Mouse (Mus musculus): ENCODE measurements around the gene D11Wsu47e.
"Not testable (repeated sequence)": the region's sequence is repeated elsewhere in the genome, so short reads cannot be mapped to it uniquely, and the experiment has no call there.

D11Wsu47e gene

GRCm38 (mm10) chr11:113683957-113684706 lies at the start of gene D11Wsu47e, which contains the start of gene Fam104a:
TSS of gene D11Wsu47e (plus strand) at chr11:113684412.
TSS of gene Fam104a (minus strand) at chr11:113684155.
- peak; percentile 95 to 96 for DNase-seq

- DNase-seq: no peak
Observed at GRCm38 (mm10) chr11:113634699-113635121, 49.5 kb upstream of the D11Wsu47e start.

GRCm38 (mm10) chr11:113638680-113639079 lies 45.5 kb upstream of the D11Wsu47e start:
- no peak for DNase-seq

DNA sequence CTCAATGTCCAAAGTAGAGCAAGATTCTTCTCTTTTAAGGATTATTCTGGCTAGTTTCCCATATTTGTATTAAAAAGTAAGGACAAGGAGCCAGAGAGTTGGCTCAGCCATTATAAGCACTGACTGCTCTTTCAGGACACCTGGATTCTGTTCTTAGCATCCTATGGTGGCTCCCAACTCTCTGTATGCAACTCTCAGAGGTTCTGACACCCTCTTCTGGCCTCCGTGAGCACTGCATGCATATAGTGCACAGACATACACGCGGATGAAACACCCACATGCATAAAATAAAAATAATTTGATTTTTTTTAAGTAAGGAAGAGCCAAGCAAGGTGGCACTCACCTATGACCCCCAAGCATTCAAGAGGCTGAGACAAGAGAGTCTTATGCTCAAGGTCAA lies 39.0 kb upstream of the D11Wsu47e start:
- DNase-seq: no peak

DNA sequence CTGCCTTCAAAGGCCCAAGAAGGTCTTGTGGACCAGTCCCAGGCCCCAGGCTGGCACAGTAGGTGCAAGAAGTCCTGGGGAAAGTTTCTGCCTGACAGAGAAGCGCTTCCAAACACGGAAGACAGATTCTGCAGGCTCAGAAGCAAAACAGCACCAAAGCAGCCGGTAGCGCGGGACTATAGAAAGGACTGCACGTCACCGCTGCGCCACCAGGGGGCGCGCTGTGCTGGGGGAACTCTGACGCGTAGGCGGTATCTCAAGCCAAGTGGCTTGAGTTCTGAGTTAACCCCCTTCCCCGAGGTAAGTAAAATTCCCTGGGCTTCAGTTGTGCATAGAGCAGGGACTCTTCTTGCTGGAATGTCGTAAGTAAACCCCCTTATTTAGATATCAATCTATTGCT lies 36.1 kb upstream of the D11Wsu47e start:
- peak; percentile 91 to 96 for DNase-seq

- no peak for DNase-seq
Observed at GRCm38 (mm10) chr11:113648690-113649352, 35.4 kb upstream of the D11Wsu47e start, which contains the start of gene Cog1. TSS of gene Cog1 (plus strand) at chr11:113649169.

- peak; percentile 81 to 87 for DNase-seq
Observed at GRCm38 (mm10) chr11:113649353-113650210, 34.6 kb upstream of the D11Wsu47e start, which contains the start of gene Slc39a11. TSS of gene Slc39a11 (minus strand) at chr11:113650079.

DNA sequence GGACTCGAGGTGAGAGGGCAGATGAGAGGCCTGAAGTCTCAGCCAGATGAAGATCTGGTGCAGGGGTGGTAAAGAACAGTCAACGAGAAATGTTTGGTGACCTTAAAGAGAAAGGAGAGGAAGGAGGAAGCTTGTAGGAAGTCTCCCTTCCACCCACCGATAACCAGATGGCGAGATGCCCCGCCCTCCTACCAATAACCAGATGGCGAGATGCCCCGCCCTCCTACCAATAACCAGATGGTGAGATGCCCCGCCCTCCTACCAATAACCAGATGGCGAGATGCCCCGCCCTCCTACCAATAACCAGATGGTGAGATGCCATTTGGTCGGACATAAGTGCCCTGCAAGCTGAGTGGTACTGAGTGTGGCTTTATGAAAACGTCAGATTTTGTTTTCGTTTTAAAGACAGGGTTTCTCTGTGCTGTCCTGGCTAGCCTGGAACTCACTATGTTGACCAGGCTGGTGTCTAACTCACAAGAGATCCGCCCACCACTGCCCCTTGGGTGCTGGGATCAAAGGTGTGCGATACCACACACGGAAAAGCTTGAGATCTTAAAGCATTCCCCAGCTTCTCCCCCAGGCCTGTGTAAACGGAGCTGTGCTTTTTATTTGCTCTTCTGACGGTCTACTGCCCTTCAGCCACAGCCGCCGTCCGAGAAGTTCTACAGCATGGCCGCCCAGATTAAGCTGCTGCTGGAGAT lies 32.9 kb upstream of the D11Wsu47e start:
- peak; percentile 69 to 77 for DNase-seq

GRCm38 (mm10) chr11:113651907-113652273 lies 32.3 kb upstream of the D11Wsu47e start:
- DNase-seq: peak; percentile 63 to 75

DNA sequence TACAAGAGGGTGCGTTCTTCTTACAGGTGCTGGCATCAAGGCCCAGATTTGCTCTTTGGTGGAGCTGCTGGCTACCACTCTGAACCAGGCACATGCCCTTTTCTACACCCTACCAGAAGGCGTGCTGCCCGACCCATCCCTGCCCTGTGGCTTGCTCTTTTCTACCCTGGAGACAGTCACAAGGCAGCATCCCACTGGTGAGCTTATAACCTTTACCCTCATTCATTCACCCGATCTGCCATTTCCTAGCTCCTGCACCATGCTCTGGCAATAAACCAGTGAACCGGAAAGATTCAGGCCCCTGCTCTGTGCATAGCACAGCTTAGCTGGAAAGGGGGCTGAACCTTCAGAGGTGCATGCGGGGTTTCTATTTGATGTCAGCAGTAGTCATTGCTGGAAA lies 31.7 kb upstream of the D11Wsu47e start:
- peak in 1 of 2 experiments; percentile 22 for DNase-seq

DNA sequence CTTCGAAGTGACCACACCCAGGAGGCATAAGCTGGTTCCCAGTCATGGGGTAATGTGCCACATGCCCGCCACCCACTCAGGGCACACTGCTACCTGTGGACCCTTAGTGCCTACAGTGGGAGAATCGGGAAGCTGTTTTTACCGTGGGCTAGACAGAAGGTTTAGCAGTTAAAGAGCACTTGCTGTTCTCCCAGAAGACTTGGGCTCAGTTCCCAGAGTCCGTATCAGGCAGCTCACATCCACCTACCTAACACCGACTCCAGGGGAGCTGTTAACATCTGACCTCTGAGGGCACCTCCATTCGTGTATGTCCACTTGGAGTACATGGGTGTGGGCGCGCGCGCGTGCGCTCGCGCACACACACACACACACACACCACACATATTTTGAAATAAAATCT lies 30.1 kb upstream of the D11Wsu47e start:
- DNase-seq: peak in 1 of 2 experiments; percentile 28

GRCm38 (mm10) chr11:113654561-113655270 lies 29.5 kb upstream of the D11Wsu47e start:
- DNase-seq: peak in 1 of 2 experiments; percentile 42

GRCm38 (mm10) chr11:113656511-113656932 lies 27.7 kb upstream of the D11Wsu47e start:
- peak; percentile 93 to 95 for DNase-seq

- peak in 1 of 2 experiments; percentile 41 for DNase-seq
Observed at GRCm38 (mm10) chr11:113657221-113657620, 27.0 kb upstream of the D11Wsu47e start.

DNA sequence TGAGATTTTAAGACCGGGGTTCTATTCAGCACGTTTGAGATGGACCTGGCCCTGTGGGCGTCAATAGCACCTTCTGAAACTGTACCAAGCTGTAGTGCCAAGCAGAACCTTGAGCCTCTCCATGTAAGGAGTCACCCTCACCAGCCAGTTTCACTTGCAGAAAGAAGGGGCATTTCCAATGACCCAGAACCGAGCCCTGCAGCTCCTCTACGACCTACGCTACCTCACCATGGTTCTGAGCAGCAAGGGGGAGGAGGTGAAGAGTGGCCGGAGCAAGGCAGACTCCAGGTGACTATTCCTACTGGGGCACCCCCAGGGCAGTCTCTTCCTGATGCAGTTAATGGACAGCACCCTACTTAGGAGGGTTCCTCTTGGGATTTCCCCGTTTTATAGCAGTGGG lies 25.9 kb upstream of the D11Wsu47e start:
- no peak for DNase-seq

DNA sequence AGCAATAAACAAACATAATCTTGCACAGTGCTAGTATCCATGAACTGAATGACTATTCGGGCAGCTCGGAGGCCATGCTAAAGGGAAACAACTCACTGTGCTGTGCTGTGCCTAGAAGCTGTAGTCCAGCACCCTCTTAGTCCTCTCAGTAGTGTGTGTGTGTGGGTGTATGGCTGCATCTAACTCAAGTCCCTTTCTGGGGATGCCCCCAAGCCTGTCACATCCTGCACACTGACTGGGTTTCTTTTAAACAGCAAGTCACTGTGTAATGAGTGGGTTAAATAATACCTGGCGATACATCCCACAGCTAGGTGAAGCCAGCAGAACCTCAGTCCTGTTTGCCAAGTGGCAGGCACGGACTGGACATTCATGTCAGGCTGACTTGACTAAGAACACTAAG lies 25.4 kb upstream of the D11Wsu47e start:
- DNase-seq: no peak

- not testable (repeated sequence) for DNase-seq
Observed at GRCm38 (mm10) chr11:113660213-113660612, 24.0 kb upstream of the D11Wsu47e start.

DNA sequence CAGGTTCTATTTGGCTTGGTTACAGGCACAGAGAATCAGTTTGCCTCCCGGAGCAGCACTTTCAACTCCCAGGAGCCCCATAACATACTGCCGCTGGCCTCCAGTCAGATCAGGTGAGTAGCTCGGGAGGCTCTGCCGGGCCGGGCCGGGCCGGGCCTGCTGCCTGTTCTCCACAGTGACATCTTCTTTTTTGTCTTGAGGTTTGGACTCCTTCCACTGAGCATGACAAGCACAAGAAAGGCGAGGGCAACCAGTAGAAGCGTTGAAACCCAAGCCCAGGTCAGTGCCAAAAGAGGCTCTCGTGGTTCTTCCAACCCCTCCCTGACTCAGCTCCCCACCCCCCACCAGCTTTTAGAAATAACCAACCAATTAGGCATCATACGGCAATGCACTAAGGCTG lies 23.3 kb upstream of the D11Wsu47e start:
- peak; percentile 58 to 59 for DNase-seq

GRCm38 (mm10) chr11:113661835-113662351 lies 22.3 kb upstream of the D11Wsu47e start:
- DNase-seq: peak in 1 of 2 experiments; percentile 30

DNA sequence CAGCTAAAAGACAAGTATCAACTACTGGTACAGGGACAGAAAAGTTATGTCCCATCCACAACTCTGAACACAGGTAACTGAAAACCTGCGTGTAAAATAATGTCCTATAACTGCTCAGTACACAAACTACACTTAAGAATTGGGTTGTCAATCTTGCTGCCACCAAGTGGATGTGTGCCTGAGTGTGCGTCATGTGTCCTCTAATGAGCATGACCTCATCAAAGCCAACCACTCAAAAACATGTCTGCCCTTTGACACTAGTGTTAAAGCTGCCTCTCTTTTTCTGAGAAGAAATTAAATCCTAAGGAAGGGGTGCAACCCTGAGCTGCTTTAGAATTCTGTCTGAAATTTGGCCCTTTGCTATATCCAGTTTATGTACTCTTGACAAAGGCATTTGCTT lies 19.9 kb upstream of the D11Wsu47e start:
- no peak for DNase-seq

GRCm38 (mm10) chr11:113666205-113666604 lies 18.0 kb upstream of the D11Wsu47e start:
- no peak for DNase-seq

All from cerebellum, postnatal 25 days (tissue).